Mouse (Mus musculus) lung, embryonic 16.5 days (tissue): ENCODE results near the gene Pbld1. TPM values are rescaled to one million over a fixed set of nuclear protein-coding genes. Genes with fewer than 3 reads are reported as not detected.

Experiments used
- ATAC-seq: fragments of 200-750 bp; cut with Nextera tagmentation; 2 replicates; pipeline ENCODE4 v1.8.0; 2017; ENCODE audit warnings: low read depth, mild to moderate bottlenecking, moderate library complexity
- H3K27ac ChIP-seq: fragments of 300-500 bp; sonication (generic); 2 replicates; pipeline ENCODE4 v1.5.1; 2014; ENCODE audit warnings: mild to moderate bottlenecking, control low read depth, low read length
- H3K27me3 ChIP-seq: fragments of 300-500 bp; sonication (generic); 2 replicates; pipeline ENCODE4 v1.6.1; 2014; ENCODE audit warnings: low read depth, low read length, mixed read lengths; ENCODE audit not compliant: control insufficient read depth, insufficient read depth
- H3K36me3 ChIP-seq: fragments of 300-500 bp; sonication (generic); 2 replicates; pipeline ENCODE4 v1.6.1; 2014; ENCODE audit warnings: low read length; ENCODE audit not compliant: control insufficient read depth, insufficient read depth
- H3K4me1 ChIP-seq: fragments of 300-500 bp; sonication (generic); replicated peaks from 2 replicates; pipeline ENCODE4 v1.6.1; 2014; ENCODE audit warnings: low read length, mixed read lengths; ENCODE audit not compliant: control insufficient read depth, insufficient read depth
- H3K4me2 ChIP-seq: fragments of 300-500 bp; sonication (generic); 2 replicates; pipeline ENCODE4 v1.6.1; 2014; ENCODE audit warnings: low read depth, low read length, control low read depth
- H3K4me3 ChIP-seq: fragments of 300-500 bp; sonication (generic); 2 replicates; pipeline ENCODE4 v1.5.1; 2014; ENCODE audit warnings: mild to moderate bottlenecking, low read length, control low read depth
- H3K9ac ChIP-seq: fragments of 300-500 bp; sonication (generic); 2 replicates; pipeline ENCODE4 v1.6.1; 2014; ENCODE audit warnings: low read length, control low read depth
- H3K9me3 ChIP-seq: fragments of 300-500 bp; sonication (generic); 2 replicates; pipeline ENCODE4 v1.6.1; 2016; ENCODE audit warnings: low read length; ENCODE audit not compliant: control insufficient read depth
- WGBS: fragments of 180-500 bp; shearing (Covaris S2); extraction: QIAGEN DNeasy Blood & Tissue Kit; methylation state at CpG from one replicate; pipeline ENCODE4 v1.1.7; 2014; 5-methylcytosine and 5-hydroxymethylcytosine counted together
- polyA plus RNA-seq: library from polyadenylated mRNA; unstranded; fragments of >200 nt; fragmentation: Nextera tagmentation; extraction: Ambion mirVana; gene quantifications from 2 replicates; pipeline ENCODE4 v1.2.1, GENCODE M21; 2015

Gene Pbld1
- polyA plus RNA-seq, 1 experiment from 2014 or later = 1.1 TPM

- ATAC-seq = peak; percentile 86
- H3K4me2 ChIP-seq = no peak overlapping the region
- no peak overlapping the region for H3K27ac ChIP-seq
- H3K4me3 ChIP-seq = no peak overlapping the region
- no peaks in the 10 kb centered on the region for H3K27me3 ChIP-seq
- H3K9ac ChIP-seq = no peak overlapping the region
- no peaks in the 10 kb centered on the region for H3K4me1 ChIP-seq
- no peaks in the 10 kb centered on the region for H3K36me3 ChIP-seq
- WGBS = 8% methylated on average over 5 of the region's 5 CpGs
- H3K9me3 ChIP-seq = no peaks in the 10 kb centered on the region
These were observed 6.0 kb downstream of the Pbld1 start for GRCm38 (mm10) chr10:63065988-63066387.

- no peak for ATAC-seq
- no peaks in the 10 kb centered on the region for H3K36me3 ChIP-seq
- H3K9ac ChIP-seq = no peak overlapping the region
- no peaks in the 10 kb centered on the region for H3K9me3 ChIP-seq
- WGBS = 66% methylated on average over 10 of the region's 10 CpGs
- H3K27me3 ChIP-seq = no peaks in the 10 kb centered on the region; the same call in 1 of the 2 replicates
- H3K27ac ChIP-seq = no peak overlapping the region
- no peak overlapping the region for H3K4me2 ChIP-seq
- 0 out of 2 replicates have a peak, but pooled peaks cover 4% of the 10 kb centered on the region for H3K4me1 ChIP-seq
- no peak overlapping the region for H3K4me3 ChIP-seq
These were observed 26.3 kb downstream of the Pbld1 start for GRCm38 (mm10) chr10:63086304-63086703.

GRCm38 (mm10) chr10:63089103-63089757 is 29.3 kb downstream of the Pbld1 start:
- ATAC-seq = no peak
- Histone ChIP-seq H3K27me3 (no peaks in the 10 kb centered on the region; the same call in 1 of the 2 replicates), H3K36me3 (no peaks in the 10 kb centered on the region), H3K4me1 (0 out of 2 replicates have a peak, but pooled peaks cover 4% of the 10 kb centered on the region), H3K9ac (peak overlapping the region; percentile 48; the same call in 1 of the 2 replicates), H3K4me2 (peak overlapping the region; percentile 56), H3K27ac (no peak overlapping the region), H3K9me3 (no peaks in the 10 kb centered on the region), H3K4me3 (peak overlapping the region; percentile 28)
- WGBS = 45% methylated on average over 8 of the region's 8 CpGs

GRCm38 (mm10) chr10:63089758-63090571 is 30.0 kb downstream of the Pbld1 start:
- no peak for ATAC-seq
- 8% methylated on average over 26 of the region's 26 CpGs for WGBS
- no peaks in the 10 kb centered on the region for H3K9me3 ChIP-seq
- H3K4me2 ChIP-seq = peak overlapping the region; percentile 56
- no peaks in the 10 kb centered on the region for H3K36me3 ChIP-seq
- peak overlapping the region; percentile 28 for H3K4me3 ChIP-seq
- H3K4me1 ChIP-seq = 0 out of 2 replicates have a peak, but pooled peaks cover 4% of the 10 kb centered on the region
- no peak overlapping the region for H3K27ac ChIP-seq
- peak overlapping the region; percentile 48; the same call in 1 of the 2 replicates for H3K9ac ChIP-seq
- no peaks in the 10 kb centered on the region; the same call in 1 of the 2 replicates for H3K27me3 ChIP-seq

- Histone ChIP-seq H3K9ac (no peak overlapping the region), H3K36me3 (no peaks in the 10 kb centered on the region), H3K4me3 (no peak overlapping the region), H3K4me2 (no peak overlapping the region), H3K4me1 (0 out of 2 replicates have a peak, but pooled peaks cover 4% of the 10 kb centered on the region), H3K27ac (no peak overlapping the region), H3K27me3 (no peaks in the 10 kb centered on the region; the same call in 1 of the 2 replicates), H3K9me3 (no peaks in the 10 kb centered on the region)
- no peak for ATAC-seq
- WGBS = 66% methylated on average over 7 of the region's 7 CpGs
These were observed 32.0 kb downstream of the Pbld1 start for GRCm38 (mm10) chr10:63091915-63092314.

- no peak for ATAC-seq
- Histone ChIP-seq H3K9ac (no peak overlapping the region), H3K27me3 (peaks cover 2% of the 10 kb centered on the region), H3K4me2 (no peak overlapping the region), H3K27ac (no peak overlapping the region), H3K36me3 (no peaks in the 10 kb centered on the region), H3K4me3 (no peak overlapping the region), H3K4me1 (0 out of 2 replicates have a peak, but pooled peaks cover 4% of the 10 kb centered on the region), H3K9me3 (no peaks in the 10 kb centered on the region)
- WGBS = 67% methylated on average over 10 of the region's 10 CpGs
These were observed 32.9 kb downstream of the Pbld1 start for GRCm38 (mm10) chr10:63092616-63093550.

GRCm38 (mm10) chr10:63096757-63097156 is 36.8 kb downstream of the Pbld1 start:
- ATAC-seq = no peak
- Histone ChIP-seq H3K27ac (no peak overlapping the region), H3K27me3 (peaks cover 30% of the 10 kb centered on the region), H3K4me2 (no peak overlapping the region), H3K4me3 (no peak overlapping the region), H3K4me1 (peaks cover 6% of the 10 kb centered on the region), H3K9ac (no peak overlapping the region), H3K9me3 (no peaks in the 10 kb centered on the region), H3K36me3 (no peaks in the 10 kb centered on the region)
- 68% methylated on average over 2 of the region's 2 CpGs for WGBS

GRCm38 (mm10) chr10:63098191-63098590 is 38.2 kb downstream of the Pbld1 start:
- Histone ChIP-seq H3K9me3 (no peaks in the 10 kb centered on the region), H3K4me3 (no peak overlapping the region), H3K27ac (no peak overlapping the region), H3K4me1 (peaks cover 6% of the 10 kb centered on the region), H3K36me3 (no peaks in the 10 kb centered on the region), H3K27me3 (peaks cover 30% of the 10 kb centered on the region), H3K4me2 (no peak overlapping the region), H3K9ac (no peak overlapping the region)
- 60% methylated on average over 12 of the region's 12 CpGs for WGBS
- ATAC-seq = no peak
